Mouse (Mus musculus): ENCODE data around the gene Dmrt3. TPM values are rescaled to one million over a fixed set of nuclear protein-coding genes. Genes with fewer than 3 reads are reported as not detected.

Gene Dmrt3
- total RNA-seq, 2 experiments from 2014 or later, result not detected

DNA sequence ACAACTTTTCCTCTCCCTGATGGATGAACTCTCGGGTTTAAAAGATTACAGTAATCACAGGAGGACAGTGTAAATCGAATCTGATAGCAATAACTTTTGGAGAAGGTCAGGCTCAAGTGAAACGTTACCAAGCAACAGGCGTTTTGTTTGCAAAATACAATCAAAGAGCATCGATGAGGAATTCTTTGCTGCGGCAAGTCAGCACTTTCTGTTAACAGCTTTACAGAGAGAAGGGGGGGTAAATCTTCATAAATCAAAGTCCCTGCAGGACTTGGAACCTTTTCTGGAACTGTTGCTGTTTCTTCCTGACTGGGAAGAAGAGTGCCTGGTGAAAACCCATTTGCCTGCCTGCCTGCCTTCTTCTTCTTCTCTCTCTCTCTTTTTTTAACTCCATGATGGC is 5.8 kb downstream of the Dmrt3 start:
- ATAC-seq (replicated peaks; ENCODE audit: poor library complexity), result no peak

DNA sequence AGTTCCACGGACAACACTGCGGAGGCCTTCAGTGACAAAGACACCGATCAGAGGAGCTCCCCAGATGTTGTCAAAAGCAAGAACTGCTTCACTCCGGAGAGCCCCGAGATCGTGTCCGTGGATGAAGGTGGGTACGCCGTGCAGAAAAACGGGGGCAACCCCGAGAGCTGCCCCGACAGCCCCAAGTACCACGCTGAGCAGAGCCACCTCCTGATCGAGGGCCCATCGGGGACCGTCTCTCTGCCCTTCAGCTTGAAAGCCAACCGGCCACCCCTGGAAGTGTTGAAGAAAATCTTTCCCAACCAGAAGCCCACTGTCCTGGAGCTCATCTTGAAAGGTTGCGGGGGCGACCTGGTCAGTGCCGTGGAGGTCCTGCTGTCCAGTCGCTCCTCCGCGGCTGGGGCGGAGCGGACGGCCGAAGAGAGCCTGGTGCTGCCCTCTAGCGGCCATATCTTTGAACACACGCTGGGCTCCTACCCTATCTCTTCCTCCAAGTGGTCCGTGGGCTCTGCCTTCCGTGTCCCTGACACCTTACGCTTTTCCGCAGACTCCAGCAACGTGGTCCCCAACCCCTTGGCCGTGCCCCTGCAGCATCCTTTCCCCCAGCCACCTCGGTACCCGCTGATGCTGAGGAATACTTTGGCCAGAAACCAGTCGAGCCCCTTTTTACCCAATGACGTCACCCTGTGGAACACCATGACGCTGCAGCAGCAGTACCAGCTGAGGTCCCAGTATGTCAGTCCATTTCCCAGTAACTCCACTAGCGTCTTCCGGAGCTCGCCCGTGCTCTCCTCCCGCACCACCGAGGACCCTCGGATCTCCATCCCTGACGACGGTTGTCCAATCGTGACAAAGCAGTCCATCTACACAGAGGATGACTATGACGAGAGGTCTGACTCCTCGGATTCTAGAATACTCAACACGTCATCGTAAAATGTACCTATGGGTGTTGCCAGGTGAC is 12.5 kb downstream of the Dmrt3 start:
- ATAC-seq (replicated peaks; ENCODE audit: poor library complexity), result peak; percentile 96

DNA sequence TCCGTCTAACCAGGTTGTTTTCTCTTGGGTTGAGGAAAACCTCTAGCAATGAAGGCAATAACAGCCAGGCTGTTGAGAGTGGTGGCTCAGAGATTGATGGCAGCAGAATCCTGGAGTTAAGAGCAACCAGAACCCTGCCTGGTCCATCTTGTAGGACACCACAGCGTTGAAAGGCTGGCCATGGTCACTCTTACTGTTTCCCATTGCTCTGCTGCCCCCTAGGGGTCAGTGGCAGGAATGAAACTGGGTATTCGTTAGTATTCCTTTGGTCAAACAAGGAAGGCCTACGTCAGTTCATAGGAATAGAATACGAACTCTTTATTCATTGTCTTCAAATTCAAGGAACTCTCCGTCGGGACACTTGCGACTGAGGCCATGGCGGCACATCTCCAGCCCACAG is 18.4 kb downstream of the Dmrt3 start:
- peak; percentile 82 for ATAC-seq (replicated peaks; ENCODE audit: poor library complexity)

DNA sequence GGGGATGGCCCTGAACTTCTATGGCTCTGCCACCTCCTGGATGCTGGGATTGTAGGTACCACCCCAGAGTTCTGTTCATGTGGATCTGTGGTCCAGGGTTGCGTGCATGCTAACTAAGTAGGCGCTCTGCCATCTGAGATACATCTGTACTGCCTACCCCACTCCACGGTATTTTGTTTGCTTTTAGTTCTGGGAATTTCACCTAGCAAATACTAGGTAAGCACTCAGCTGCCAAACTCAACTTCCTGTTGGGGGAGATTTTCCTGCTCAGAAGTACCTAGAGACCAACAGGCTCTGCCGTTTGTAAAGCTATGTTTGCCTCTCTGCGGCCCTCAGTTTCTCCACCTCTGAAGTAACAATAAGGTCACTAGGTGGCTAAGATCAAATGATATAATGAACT is 25.0 kb downstream of the Dmrt3 start:
- ATAC-seq (replicated peaks; ENCODE audit: poor library complexity), result no peak

DNA sequence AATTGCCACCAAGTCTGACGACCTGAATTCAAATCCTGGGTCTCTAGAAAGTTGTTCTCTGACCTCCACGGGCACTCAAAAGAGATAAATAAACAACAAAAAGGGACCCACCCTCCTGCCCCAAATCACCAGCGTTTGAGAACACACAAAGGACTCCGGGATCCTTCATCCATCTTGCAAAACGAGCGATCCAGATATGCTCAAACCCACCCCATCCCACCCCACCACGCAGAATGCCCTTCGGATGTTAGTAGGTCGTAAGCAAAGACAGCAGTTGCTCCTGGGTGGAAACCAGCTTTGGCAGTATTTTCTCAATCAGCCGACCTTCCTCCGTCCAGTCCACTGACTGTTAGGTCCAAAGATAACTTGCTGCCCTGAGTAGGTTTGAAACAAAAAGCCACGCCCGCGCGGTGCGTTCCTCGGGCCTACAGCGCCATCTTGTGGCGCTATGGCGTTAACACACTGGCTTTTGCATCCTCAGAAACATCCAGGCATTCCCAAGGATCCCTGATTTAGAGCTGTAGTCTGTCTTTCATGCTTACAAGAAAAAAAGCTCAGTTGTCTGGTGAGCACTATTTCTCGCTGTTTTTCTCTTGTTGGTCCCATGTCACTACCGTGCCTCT is 25.6 kb downstream of the Dmrt3 start:
- ATAC-seq (replicated peaks; ENCODE audit: poor library complexity), result peak; percentile 75

GRCm38 (mm10) chr19:25638766-25639361 is 28.8 kb downstream of the Dmrt3 start:
- ATAC-seq (replicated peaks; ENCODE audit: poor library complexity), result no peak

GRCm38 (mm10) chr19:25641786-25642185 is 31.7 kb downstream of the Dmrt3 start:
- no peak for ATAC-seq (replicated peaks; ENCODE audit: poor library complexity)

DNA sequence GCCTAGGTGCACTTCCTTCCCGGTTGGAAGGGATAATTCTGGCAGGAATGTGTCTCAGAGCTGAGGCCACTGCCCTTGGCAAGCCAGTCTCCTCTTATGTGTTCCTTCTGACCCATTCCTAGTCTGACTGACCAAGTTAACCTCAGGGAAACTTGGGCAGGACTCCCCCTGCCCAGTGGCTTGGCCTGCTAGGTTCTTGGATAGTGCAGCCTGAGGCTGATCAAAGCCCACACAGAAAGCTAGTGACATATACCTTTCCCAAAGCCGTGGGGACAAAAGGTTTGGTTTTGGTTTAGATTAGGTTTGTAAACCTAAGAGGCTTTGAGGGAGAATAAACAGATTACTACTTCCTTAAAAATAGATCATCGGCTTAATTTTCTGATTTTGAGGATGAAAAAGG is 37.0 kb downstream of the Dmrt3 start:
- no peak for ATAC-seq (replicated peaks; ENCODE audit: poor library complexity)

GRCm38 (mm10) chr19:25648701-25649100 is 38.6 kb downstream of the Dmrt3 start:
- no peak for ATAC-seq (replicated peaks; ENCODE audit: poor library complexity)

GRCm38 (mm10) chr19:25650474-25650873 is 40.4 kb downstream of the Dmrt3 start:
- ATAC-seq (replicated peaks; ENCODE audit: poor library complexity), result no peak

DNA sequence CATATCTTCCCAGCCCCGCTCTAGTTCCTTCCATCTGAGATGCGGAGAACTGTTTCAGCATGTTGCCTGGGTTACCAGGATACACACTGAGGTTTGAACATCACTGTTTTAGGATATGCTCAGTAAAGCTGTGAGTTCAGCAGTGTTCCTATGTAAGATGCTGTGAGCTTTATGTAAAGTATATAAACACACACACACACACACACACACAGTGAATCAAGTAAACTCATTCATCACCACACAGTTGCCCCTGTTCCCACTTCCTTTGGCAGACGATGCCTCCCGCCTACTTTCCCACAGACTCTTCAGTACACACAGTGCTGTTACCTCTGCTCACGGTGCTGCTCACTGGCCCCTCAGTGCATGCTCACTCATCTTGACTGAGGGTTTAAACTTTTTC is 42.5 kb downstream of the Dmrt3 start:
- ATAC-seq (replicated peaks; ENCODE audit: poor library complexity), result no peak

GRCm38 (mm10) chr19:25654034-25654749 is 44.1 kb downstream of the Dmrt3 start:
- ATAC-seq (replicated peaks; ENCODE audit: poor library complexity), result no peak

DNA sequence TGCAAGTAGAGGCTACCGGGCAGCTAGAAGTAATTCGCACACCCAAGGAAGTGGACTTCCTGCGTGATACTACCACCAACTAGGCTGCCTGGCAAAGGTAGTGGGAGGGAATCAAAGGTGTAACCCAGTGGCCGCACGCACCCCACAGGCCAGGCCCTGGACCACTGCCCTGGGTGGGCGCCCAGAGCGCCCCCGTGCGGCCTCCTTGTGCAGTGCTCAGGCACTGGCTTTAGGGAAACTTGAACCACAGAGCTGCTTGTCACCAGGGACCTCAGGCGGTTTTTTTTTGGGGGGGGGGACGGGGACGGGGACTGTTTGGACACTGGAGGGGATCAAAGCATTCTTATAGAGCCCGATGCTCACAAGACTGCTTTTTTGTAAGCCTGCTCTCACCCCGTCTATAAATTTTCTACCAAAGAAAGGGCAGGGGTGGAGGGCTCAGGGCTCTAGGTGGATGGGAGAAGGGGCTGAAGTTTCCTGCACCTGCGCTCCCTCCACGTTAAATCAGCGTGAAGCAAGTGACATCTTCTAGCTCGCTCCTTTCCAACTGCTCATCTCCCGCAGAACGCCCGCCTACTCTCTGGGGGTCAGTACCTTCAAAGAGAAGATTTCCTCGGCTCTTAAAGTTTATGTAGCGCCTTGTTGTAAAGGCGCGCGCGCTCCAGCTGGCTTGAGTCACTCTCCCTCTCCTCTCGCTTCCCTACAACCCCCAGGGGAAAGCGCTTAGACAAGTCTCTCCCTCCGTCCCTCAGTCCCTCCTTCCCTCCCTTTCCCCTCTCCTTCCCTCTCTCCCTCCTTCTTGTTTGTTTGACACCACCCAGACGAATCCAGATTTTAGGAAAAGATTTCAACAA is 55.6 kb downstream of the Dmrt3 start:
- no peak for ATAC-seq (replicated peaks; ENCODE audit: poor library complexity)

GRCm38 (mm10) chr19:25667836-25668235 is 57.7 kb downstream of the Dmrt3 start:
- ATAC-seq (replicated peaks; ENCODE audit: poor library complexity), result no peak

GRCm38 (mm10) chr19:25669593-25670248 is 59.6 kb downstream of the Dmrt3 start:
- ATAC-seq (replicated peaks; ENCODE audit: poor library complexity), result no peak

- no peak for ATAC-seq (replicated peaks; ENCODE audit: poor library complexity)
These were observed 60.6 kb downstream of the Dmrt3 start for GRCm38 (mm10) chr19:25670571-25671285.

GRCm38 (mm10) chr19:25671681-25672080 is 61.6 kb downstream of the Dmrt3 start:
- ATAC-seq (replicated peaks; ENCODE audit: poor library complexity), result no peak

DNA sequence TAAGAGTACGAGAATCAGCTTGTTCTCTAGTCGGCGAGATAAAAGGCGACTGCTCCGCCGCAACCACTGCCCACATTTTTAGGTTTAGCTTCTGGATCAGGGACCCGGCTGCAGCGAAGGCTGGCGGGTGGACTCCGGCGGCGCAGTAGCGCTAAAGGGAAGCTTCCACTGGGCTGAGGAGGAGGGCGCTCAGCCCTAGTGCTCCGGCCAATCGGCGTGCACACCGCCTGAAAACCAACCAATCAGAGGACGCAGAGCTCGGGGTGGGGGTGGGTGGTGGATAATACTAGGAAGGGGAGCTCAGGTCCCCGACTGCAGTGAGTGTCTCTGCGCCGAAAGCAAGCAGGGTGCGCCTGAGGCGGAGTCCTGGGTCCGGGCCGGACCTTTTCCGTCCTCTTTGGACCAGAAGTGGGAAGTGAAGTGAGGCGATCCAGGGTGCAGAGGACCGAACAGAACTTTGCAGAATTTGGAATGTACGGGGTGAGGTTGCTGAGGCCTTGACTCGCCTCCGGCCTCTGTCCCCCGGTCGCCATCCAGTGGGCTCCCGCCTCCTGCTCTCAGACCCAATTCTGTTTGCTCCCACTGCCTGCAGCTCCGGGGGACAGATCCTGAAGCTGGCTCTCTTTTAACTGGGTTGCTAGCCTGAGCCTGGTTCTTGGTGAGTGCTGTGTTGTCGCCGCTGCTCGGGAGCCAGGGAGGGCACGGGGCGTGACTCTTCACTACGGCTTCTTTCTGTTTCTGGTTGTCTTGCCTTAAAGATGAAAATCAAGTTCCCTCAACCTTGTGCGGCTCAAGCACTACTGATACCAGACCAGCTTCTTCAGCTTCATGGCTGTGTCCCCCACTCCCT is 62.2 kb downstream of the Dmrt3 start, which contains the start of gene Dmrt2:
TSS of gene Dmrt2 (plus strand) at position 311 of the 850 bp plus-strand sequence.
- peak; percentile 91 for ATAC-seq (replicated peaks; ENCODE audit: poor library complexity)

Measured in megakaryocyte progenitor cell, adult 5-6 weeks (primary cell).